ENCODE assay signal across 10 mouse cellular contexts in the genomic region with DNA sequence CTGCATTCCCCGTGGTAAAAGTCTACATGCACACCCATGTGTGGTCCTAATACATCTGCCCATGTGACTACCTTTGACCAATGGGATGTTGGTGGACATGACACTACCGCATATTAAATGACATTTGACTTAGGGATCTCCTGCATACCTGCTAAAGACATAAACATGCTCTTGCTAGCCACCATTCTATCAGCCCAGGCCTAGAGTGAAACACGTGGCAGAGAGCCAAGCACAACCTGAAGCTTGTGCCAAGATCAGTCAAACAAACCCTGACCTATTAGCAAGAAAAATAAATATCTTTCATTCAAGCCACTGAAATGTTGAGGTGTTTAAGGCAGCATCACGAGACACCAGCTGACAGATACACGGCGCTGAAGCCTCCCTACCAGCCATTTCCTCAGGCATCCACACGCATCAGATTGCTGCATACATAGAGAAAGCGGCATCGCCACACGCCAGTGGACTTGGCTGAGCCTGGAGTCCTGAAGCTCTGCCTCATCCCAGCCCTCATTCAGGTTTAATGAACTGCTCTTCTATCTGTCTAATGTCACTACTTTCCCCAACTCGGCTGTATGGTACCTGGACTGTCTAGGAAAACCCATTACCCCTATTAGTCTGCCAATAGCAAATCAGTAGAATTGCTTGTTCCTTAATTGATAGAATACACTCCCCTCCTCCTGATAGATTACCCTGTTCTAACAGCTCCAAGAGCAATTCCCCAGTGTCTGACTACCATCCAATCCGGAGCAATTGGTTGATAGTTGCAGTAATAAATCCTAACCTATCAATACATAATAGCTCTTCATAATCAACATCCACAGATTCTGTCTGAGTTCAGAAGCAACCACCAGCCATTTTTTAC.
DNase-seq lines count a peak whose midpoint lies in the region; ATAC-seq lines count a peak whose summit lies in the region.
"Had no signal": no experiment of that assay in that cellular context is flagged by ENCODE, and none has a peak within 500 bp of the region (broad histone marks: within the 10 kb centered on the region; RNA-seq: fewer than 3 reads in every experiment).

No protein-coding gene starts in this region.

- H3K4me1 ChIP-seq in embryonic facial prominence, embryonic 15.5 days = no peaks in the 10 kb centered on the region

- intact Hi-C loops in left cerebral cortex, postnatal 4 days (cut with DNase I) = no loop called here

- H3K4me3 ChIP-seq in embryonic facial prominence, embryonic 15.5 days (replicated peaks) = no peak overlapping the region
- H3K4me3 ChIP-seq: limb, embryonic 15.5 days had no signal

- no peaks in the 10 kb centered on the region for H3K36me3 ChIP-seq in embryonic facial prominence, embryonic 15.5 days
- H3K36me3 ChIP-seq: limb, embryonic 15.5 days had no signal

- DNase-seq in adrenal gland, adult (ENCODE audit: inconsistent age in 2 of 2, low spot score in 1 of 2) = peak; percentile 17 to 81
- no peak for DNase-seq in adrenal gland, postnatal 4 days (ENCODE audit: low spot score in 2 of 2)
- peak; percentile 29 for DNase-seq in left cerebral cortex, postnatal 4 days
- no peak for DNase-seq in left cerebral cortex, adult 18-20 months (ENCODE audit: low spot score in 2 of 2)
- DNase-seq in lung, postnatal 36 days = peak; percentile 14
- no peak for DNase-seq in layer of hippocampus, adult 18-20 months (ENCODE audit: low spot score in 2 of 2)
- DNase-seq in spleen, postnatal 4 days (ENCODE audit: low spot score in 2 of 2) = no peak
- DNase-seq: thymus, adult 2 months had no signal

- H3K27me3 ChIP-seq in embryonic facial prominence, embryonic 15.5 days = no peaks in the 10 kb centered on the region

- no peaks in the 10 kb centered on the region for H3K9me3 ChIP-seq in embryonic facial prominence, embryonic 15.5 days (replicated peaks)
- H3K9me3 ChIP-seq: limb, embryonic 15.5 days had no signal

- H3K4me2 ChIP-seq in embryonic facial prominence, embryonic 15.5 days (replicated peaks) = no peak overlapping the region
- H3K4me2 ChIP-seq: limb, embryonic 15.5 days had no signal

- 70% methylated on average over 12 of the region's 12 CpGs for WGBS in embryonic facial prominence, embryonic 15.5 days

- no peak overlapping the region for H3K27ac ChIP-seq in embryonic facial prominence, embryonic 15.5 days (replicated peaks)
- H3K27ac ChIP-seq: limb, embryonic 15.5 days had no signal

- H3K9ac ChIP-seq in embryonic facial prominence, embryonic 15.5 days = no peak overlapping the region
- H3K9ac ChIP-seq: limb, embryonic 15.5 days had no signal

- 0 out of 2 replicates have a peak, but pooled peaks have one; percentile 7 for ATAC-seq in embryonic facial prominence, embryonic 15.5 days (ENCODE audit: insufficient number of reproducible peaks, low FRiP score, low TSS enrichment, low read depth)

Comparison
In these comparisons a context has a peak if more than half of its experiments do, and no peak if none do; other contexts are left out.
1. DNase-seq: peak in adrenal gland, adult (2 of 2), left cerebral cortex, postnatal 4 days (single experiment) and lung, postnatal 36 days (single experiment); none in adrenal gland, postnatal 4 days (0 of 2), left cerebral cortex, adult 18-20 months (0 of 2), layer of hippocampus, adult 18-20 months (0 of 2) and spleen, postnatal 4 days (0 of 2).